Mouse (Mus musculus) cerebellum, adult 8-10 months (tissue): ENCODE measurements around the gene Rnf187.
"Not testable (repeated sequence)": the region's sequence is repeated elsewhere in the genome, so short reads cannot be mapped to it uniquely, and the experiment has no call there.

ENCODE experiments used
- DNase-seq: peaks from one replicate; pipeline ENCODE4 v3.0.0; 2022

Gene Rnf187

GRCm38 (mm10) chr11:58965001-58965760, 26.5 kb upstream of the Rnf187 start:
- DNase-seq = no peak

- no peak for DNase-seq
Observed at GRCm38 (mm10) chr11:58964216-58964615, 25.5 kb upstream of the Rnf187 start.

- peak; percentile 45 for DNase-seq
Observed at GRCm38 (mm10) chr11:58963543-58963942, 24.8 kb upstream of the Rnf187 start.

GRCm38 (mm10) chr11:58961364-58962177, 22.9 kb upstream of the Rnf187 start:
- DNase-seq = peak; percentile 20

- peak; percentile 88 for DNase-seq
Observed at GRCm38 (mm10) chr11:58959921-58960465, 21.3 kb upstream of the Rnf187 start.

- no peak for DNase-seq
Observed at GRCm38 (mm10) chr11:58959186-58959825, 20.6 kb upstream of the Rnf187 start.

- DNase-seq = no peak
Observed at GRCm38 (mm10) chr11:58958536-58958935, 19.8 kb upstream of the Rnf187 start.

- no peak for DNase-seq
Observed at GRCm38 (mm10) chr11:58957226-58957914, 18.7 kb upstream of the Rnf187 start.

GRCm38 (mm10) chr11:58955868-58956257, 17.1 kb upstream of the Rnf187 start:
- no peak for DNase-seq

- DNase-seq = no peak
Observed at GRCm38 (mm10) chr11:58955143-58955867, 16.6 kb upstream of the Rnf187 start.

GRCm38 (mm10) chr11:58954420-58955142, 15.9 kb upstream of the Rnf187 start, which contains the start of the genes Hist3h2a and Trim17:
Gene Hist3h2a, plus strand, starts transcription at chr11:58954685.
Gene Trim17, plus strand, starts transcription at chr11:58954685.
- peak; percentile 89 for DNase-seq

GRCm38 (mm10) chr11:58954170-58954419, 15.4 kb upstream of the Rnf187 start:
- not testable (repeated sequence) for DNase-seq

- DNase-seq = no peak
Observed at GRCm38 (mm10) chr11:58953351-58954169, 14.8 kb upstream of the Rnf187 start.

- no peak for DNase-seq
Observed at GRCm38 (mm10) chr11:58951210-58951609, 12.5 kb upstream of the Rnf187 start.

- DNase-seq = peak; percentile 66
Observed at GRCm38 (mm10) chr11:58949480-58950431, 11.0 kb upstream of the Rnf187 start.

- DNase-seq = peak; percentile 88
Observed at GRCm38 (mm10) chr11:58948542-58949479, 10.1 kb upstream of the Rnf187 start, which contains the start of gene Hist3h2ba. Gene Hist3h2ba, plus strand, starts transcription at chr11:58948920.

GRCm38 (mm10) chr11:58947798-58948528, 9.2 kb upstream of the Rnf187 start:
- DNase-seq = peak; percentile 79
